Mouse (Mus musculus) lung, adult 2 months (tissue): ENCODE measurements around the gene Padi1. TPM values are rescaled to one million over a fixed set of nuclear protein-coding genes. Genes with fewer than 3 reads are reported as not detected.

ENCODE experiments used
- DNase-seq: peaks from one replicate; pipeline ENCODE4 v3.0.0; 2022
- H3K4me1 ChIP-seq: fragments of 200-500 bp; 2 replicates; pipeline ENCODE4 v1.6.1; 2011; ENCODE audit warnings: low read length; ENCODE audit not compliant: control insufficient read depth, insufficient read depth
- H3K4me3 ChIP-seq: fragments of 200-500 bp; replicated peaks from 2 replicates; pipeline ENCODE3; 2011; ENCODE audit warnings: low read depth, mild to moderate bottlenecking, control low read depth, low read length; ENCODE audit errors: extremely low read depth
- CTCF ChIP-seq: fragments of 200-500 bp; IDR thresholded peaks from 2 replicates; pipeline ENCODE4 v1.5.1; 2011; ENCODE audit warnings: mild to moderate bottlenecking, low read length, control low read depth; ENCODE audit not compliant: insufficient read depth
- POLR2A ChIP-seq: fragments of 200-500 bp; IDR thresholded peaks from 2 replicates; pipeline ENCODE4 v1.6.1; 2011; ENCODE audit warnings: low read depth, mild to moderate bottlenecking, control low read depth, low read length, borderline replicate concordance; ENCODE audit errors: extremely low read depth
- WGBS: fragments of 180-500 bp; shearing (Covaris S2); methylation state at CpG from one replicate; pipeline ENCODE4 v1.1.7; 2018; 5-methylcytosine and 5-hydroxymethylcytosine counted together
- polyA plus RNA-seq: library from polyadenylated mRNA; depleted of rRNA; stranded (reverse); fragments of >200 nt; gene quantifications from 2 replicates; pipeline ENCODE4 v1.2.3, GENCODE M21; 2012

The Padi1 gene
- polyA plus RNA-seq, 1 experiment: 1.9 TPM

- Histone ChIP-seq H3K4me3 (no peak overlapping the region), H3K4me1 (no peaks in the 10 kb centered on the region)
- TF ChIP-seq POLR2A (no peak), CTCF (no peak)
- WGBS: 88% methylated on average over 6 of the region's 6 CpGs
- no peak for DNase-seq
Measured at GRCm38 (mm10) chr4:140879116-140879515, 33.5 kb upstream of the Padi1 start.

GRCm38 (mm10) chr4:140878655-140879054 lies 33.1 kb upstream of the Padi1 start:
- Histone ChIP-seq H3K4me3 (no peak overlapping the region), H3K4me1 (no peaks in the 10 kb centered on the region)
- TF ChIP-seq POLR2A (no peak), CTCF (no peak)
- WGBS: 89% methylated on average over 9 of the region's 9 CpGs
- DNase-seq: no peak

- H3K4me1 ChIP-seq: no peaks in the 10 kb centered on the region
- no peak for TF ChIP-seq POLR2A
- TF ChIP-seq CTCF: no peak
- WGBS: 69% methylated on average over 9 of the region's 9 CpGs
- DNase-seq: no peak
- no peak overlapping the region for H3K4me3 ChIP-seq
Measured at GRCm38 (mm10) chr4:140877441-140877840, 31.9 kb upstream of the Padi1 start.

DNA sequence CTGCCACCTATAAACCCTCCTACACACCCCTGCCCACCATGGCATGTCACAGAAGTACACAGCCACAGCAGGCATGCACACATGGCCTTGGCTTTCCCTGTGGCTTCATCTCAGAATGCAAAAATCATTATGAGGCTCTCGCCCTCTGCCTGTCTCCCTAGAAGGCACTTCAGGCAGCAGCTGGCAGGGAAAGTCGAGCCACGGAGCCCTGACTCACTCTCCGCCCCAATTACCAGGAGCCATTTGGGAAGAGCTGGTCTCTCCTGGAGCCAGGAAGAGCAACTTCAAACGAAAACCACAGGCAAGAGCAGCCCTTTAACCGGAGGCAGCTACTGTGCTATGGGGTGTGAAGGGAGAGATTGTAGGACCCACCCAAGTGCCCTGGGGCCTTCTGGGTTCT lies 31.1 kb upstream of the Padi1 start:
- no peak for DNase-seq
- Histone ChIP-seq H3K4me3 (no peak overlapping the region), H3K4me1 (no peaks in the 10 kb centered on the region)
- TF ChIP-seq CTCF: no peak
- TF ChIP-seq POLR2A: no peak
- 52% methylated on average over 6 of the region's 6 CpGs for WGBS

DNA sequence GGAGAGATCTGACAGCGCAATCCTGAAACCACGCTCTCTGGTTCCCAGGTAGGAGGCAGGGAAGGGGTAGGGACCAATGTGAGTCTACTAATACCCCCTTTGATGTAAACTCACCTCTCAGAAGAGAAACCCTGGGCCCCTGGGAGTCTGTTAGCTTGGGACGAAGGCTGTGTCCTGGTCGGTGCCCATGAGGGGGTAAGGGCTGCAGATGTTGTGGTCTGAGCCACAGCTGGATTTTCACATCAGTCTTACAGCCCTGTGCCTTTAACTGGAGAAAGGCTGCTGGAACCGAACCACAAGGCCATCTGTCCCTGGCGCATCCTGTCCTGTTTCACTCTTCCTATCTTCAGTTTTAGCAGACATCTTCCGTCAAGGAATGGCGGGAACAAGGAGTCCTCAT lies 30.6 kb upstream of the Padi1 start:
- Histone ChIP-seq H3K4me3 (no peak overlapping the region), H3K4me1 (no peaks in the 10 kb centered on the region)
- WGBS: 82% methylated on average over 8 of the region's 8 CpGs
- TF ChIP-seq POLR2A: no peak
- no peak for TF ChIP-seq CTCF
- DNase-seq: no peak

DNA sequence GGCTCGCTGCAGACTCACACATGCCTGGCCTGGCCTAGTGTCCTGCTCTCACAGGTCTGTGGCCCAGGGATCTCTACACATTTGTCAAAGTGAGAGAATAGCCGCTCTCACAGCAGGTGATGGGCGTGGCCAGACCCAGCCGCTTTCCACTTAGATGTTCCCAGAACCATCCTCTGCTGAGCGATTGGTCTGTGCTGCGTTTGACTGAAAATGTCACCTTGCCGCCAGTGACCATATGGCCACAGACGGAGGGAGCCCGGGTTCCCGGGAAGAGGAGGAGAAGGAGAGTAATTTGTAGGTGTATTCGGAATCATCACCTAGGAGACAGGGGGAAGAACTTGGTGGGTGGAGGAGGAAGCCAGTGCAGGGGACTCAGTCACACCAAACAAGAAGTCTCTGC lies 27.4 kb upstream of the Padi1 start:
- 46% methylated on average over 11 of the region's 11 CpGs for WGBS
- Histone ChIP-seq H3K4me1 (no peaks in the 10 kb centered on the region), H3K4me3 (no peak overlapping the region)
- no peak for DNase-seq
- TF ChIP-seq POLR2A (no peak), CTCF (no peak)

- no peak overlapping the region for H3K4me3 ChIP-seq
- TF ChIP-seq POLR2A (no peak), CTCF (no peak)
- DNase-seq: no peak
- 53% methylated on average over 5 of the region's 5 CpGs for WGBS
- no peaks in the 10 kb centered on the region for H3K4me1 ChIP-seq
Measured at GRCm38 (mm10) chr4:140872686-140872992, 27.1 kb upstream of the Padi1 start.

- Histone ChIP-seq H3K4me3 (no peak overlapping the region), H3K4me1 (no peaks in the 10 kb centered on the region)
- no peak for TF ChIP-seq POLR2A
- WGBS: 79% methylated on average over 8 of the region's 8 CpGs
- DNase-seq: no peak
Measured at GRCm38 (mm10) chr4:140871851-140872685, 26.5 kb upstream of the Padi1 start.

GRCm38 (mm10) chr4:140871376-140871775 lies 25.8 kb upstream of the Padi1 start:
- H3K4me1 ChIP-seq: no peaks in the 10 kb centered on the region
- no peak for TF ChIP-seq POLR2A
- no peak for TF ChIP-seq CTCF
- no peak for DNase-seq
- H3K4me3 ChIP-seq: no peak overlapping the region
- 74% methylated on average over 3 of the region's 3 CpGs for WGBS

- 83% methylated on average over 7 of the region's 7 CpGs for WGBS
- Histone ChIP-seq H3K4me3 (no peak overlapping the region), H3K4me1 (no peaks in the 10 kb centered on the region)
- TF ChIP-seq POLR2A: no peak
- TF ChIP-seq CTCF: no peak
- DNase-seq: no peak
Measured at GRCm38 (mm10) chr4:140870876-140871275, 25.3 kb upstream of the Padi1 start.

- WGBS: 70% methylated on average over 8 of the region's 8 CpGs
- Histone ChIP-seq H3K4me1 (no peaks in the 10 kb centered on the region), H3K4me3 (no peak overlapping the region)
- no peak for TF ChIP-seq POLR2A
- TF ChIP-seq CTCF: no peak
- no peak for DNase-seq
Measured at GRCm38 (mm10) chr4:140869945-140870344, 24.4 kb upstream of the Padi1 start.
